Mouse (Mus musculus) testis, postnatal 10 days (tissue): ENCODE results near the gene Rasgef1b.
A peak's percentile ranks its signal among the peaks of the same experiment; 100 is the strongest.

ENCODE experiments used
- DNase-seq: peaks from one replicate; pipeline ENCODE4 v3.0.0; 2021; ENCODE audit warnings: low spot score

The Rasgef1b gene

DNA sequence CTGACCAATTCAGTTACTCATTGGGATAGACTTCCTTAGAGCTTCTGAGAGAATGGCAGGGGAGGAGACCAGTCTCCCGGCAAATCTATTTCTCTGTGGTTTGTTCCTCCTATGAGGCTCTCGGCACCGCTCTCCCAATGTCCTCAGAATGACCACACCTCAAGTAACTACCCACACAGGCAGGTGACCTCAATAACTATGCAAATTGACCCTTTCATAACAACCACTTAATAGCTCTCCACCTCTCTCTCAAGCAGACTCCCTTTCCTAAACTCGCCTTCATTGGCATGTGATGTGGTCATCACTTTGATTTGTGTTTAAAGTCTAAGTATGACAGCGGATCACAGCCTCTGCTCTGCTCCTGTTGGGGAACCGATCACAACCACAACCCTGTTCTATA lies 281.4 kb downstream of the Rasgef1b start:
- peak; percentile 7 for DNase-seq

DNA sequence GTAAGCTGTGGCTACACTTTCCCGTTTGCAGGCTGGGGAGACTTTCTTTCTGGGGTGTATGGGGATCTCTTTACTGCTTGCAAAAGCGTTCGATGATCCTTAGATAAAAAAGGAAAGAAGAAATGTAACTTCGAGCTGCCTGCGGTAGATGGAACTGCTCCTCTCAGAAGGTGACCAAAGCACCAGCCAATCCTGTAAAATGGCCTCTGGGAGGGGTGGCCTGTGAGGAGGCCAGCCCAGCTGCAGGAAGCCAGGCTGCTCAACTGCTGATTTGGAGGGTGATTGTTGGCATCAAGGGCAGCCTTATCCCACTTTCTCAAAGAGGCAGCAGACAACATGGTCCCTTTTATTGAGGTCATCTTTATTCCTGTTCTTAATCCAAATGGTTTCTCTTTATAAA lies 283.6 kb downstream of the Rasgef1b start:
- DNase-seq = peak; percentile 53

- no peak for DNase-seq
Observed at GRCm38 (mm10) chr5:99444777-99445176, 284.1 kb downstream of the Rasgef1b start.

DNA sequence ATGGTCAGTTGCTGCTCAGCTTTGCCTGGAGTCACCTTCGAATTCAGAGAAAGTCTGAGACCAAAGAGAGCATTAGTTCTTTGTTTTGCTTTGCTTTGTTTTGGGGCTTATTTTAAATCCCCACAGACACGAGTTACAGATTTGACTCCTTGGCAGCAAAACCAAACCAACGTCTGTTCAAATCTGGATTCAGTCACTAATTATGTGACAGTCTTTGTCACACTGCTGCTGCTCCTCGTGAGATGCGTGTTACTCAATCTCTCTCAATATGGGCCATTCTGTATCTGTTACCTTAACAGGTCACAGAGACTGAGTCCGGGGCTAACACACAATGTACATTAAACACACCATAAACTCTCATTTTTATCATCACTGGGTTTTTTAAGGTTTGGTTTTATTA lies 288.8 kb downstream of the Rasgef1b start:
- DNase-seq = no peak

- no peak for DNase-seq
Observed at GRCm38 (mm10) chr5:99438526-99438925, 290.3 kb downstream of the Rasgef1b start.

DNA sequence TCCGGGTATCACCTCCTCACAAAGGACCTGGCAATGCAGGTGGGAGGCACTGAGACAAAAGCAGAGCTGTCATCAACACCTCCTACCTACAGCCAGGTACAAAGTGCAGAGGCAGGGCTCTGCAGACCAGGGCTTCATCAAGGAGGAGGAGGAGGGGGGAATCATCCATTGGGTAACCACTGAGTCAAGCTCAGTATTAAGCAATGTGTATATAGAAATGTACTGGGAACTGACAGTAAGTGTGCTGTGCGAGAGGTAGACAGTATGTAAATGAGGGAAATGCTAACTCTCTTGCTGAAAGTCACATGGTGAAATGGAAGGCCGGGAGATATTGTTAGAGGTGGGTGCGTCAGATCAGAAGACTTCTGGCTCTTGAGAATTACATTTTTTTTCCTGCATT lies 294.6 kb downstream of the Rasgef1b start:
- no peak for DNase-seq

GRCm38 (mm10) chr5:99432471-99432870 lies 296.4 kb downstream of the Rasgef1b start:
- no peak for DNase-seq

- no peak for DNase-seq
Observed at GRCm38 (mm10) chr5:99429273-99429672, 299.6 kb downstream of the Rasgef1b start.

GRCm38 (mm10) chr5:99428648-99429047 lies 300.2 kb downstream of the Rasgef1b start:
- DNase-seq = no peak

- DNase-seq = peak; percentile 57
Observed at GRCm38 (mm10) chr5:99423271-99423670, 305.6 kb downstream of the Rasgef1b start.

GRCm38 (mm10) chr5:99422856-99423255 lies 306.0 kb downstream of the Rasgef1b start:
- DNase-seq = no peak

- DNase-seq = no peak
Observed at GRCm38 (mm10) chr5:99422092-99422491, 306.8 kb downstream of the Rasgef1b start.

DNA sequence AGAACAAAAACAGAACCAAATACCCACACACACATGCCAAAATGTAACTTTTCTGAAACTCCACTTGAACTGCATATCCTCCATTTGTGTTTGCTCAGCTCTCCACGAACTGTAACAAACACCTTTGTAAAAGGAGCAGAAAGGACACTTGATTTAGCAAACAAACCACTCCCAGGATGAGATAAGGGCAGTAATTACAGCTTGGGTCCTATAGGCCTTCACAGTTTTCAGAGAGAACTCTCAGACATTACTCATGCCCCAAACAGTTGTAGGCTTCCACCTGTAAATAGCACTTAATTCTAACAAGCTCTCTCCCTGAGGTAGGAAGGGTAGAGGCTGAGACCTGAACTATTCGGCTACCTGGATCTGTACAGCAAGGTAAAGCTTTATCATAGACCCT lies 309.0 kb downstream of the Rasgef1b start:
- DNase-seq = no peak

- DNase-seq = no peak
Observed at GRCm38 (mm10) chr5:99416902-99417301, 312.0 kb downstream of the Rasgef1b start.

DNA sequence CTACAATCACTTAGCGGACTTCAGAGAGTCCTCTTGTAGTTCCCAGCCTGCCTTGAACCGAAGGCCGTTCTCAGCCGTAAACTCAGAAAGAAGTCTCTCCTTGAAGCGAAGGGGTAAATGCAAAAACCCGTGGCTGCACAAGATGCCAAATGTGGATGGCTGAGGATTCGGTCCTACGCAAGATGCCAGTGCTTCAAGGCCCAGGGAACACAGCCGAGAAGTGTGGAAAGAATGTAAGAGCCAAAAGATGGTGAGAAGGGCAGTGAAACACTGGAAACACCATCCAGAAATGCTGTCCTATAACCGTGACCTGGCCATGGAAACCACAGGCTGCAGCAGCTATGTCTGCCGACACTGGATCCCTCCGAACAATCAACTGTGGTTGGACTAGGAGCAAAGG lies 313.2 kb downstream of the Rasgef1b start:
- no peak for DNase-seq

DNA sequence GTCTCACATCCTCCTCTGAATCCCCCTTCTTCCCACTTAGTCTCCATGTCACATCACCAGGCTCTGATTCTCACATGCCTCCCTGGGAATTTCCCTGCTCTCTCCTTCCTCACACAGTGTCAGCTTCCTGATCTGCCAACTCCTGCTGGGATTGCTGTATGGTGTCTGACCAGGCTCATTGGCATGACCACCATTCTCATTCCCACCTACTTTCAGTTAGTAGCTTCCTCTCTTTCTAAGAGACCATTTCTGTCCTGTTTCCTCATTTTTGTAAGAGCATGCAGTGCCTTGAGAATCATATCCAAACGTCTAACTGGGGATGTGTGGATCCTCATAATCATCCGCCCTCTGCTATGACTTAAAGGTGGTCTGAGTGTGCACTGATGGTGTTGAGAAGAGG lies 313.8 kb downstream of the Rasgef1b start:
- no peak for DNase-seq

- DNase-seq = no peak
Observed at GRCm38 (mm10) chr5:99414293-99414692, 314.6 kb downstream of the Rasgef1b start.

DNA sequence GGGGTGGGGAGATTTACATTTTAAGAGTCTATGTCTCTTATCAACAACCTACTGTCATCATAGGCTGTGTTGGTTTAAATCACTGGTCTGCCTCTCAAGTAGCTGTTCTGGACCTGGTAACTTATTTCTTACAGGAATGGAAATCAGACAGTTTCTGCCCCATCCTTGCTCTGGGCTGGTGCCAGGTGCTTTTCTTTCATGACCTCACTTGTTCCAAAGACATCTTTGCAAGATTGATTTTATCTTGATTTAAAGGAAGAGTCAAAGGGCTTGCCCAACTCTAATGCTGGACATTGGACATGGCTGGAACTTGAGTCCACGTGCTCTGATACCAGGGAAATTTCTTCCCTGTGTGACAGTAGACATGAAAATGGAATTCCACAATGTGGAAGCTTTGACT lies 315.0 kb downstream of the Rasgef1b start:
- DNase-seq = no peak

GRCm38 (mm10) chr5:99413391-99413790 lies 315.5 kb downstream of the Rasgef1b start:
- no peak for DNase-seq

- no peak for DNase-seq
Observed at GRCm38 (mm10) chr5:99404403-99405170, 324.3 kb downstream of the Rasgef1b start.

GRCm38 (mm10) chr5:99403325-99403724 lies 325.5 kb downstream of the Rasgef1b start:
- DNase-seq = no peak

DNA sequence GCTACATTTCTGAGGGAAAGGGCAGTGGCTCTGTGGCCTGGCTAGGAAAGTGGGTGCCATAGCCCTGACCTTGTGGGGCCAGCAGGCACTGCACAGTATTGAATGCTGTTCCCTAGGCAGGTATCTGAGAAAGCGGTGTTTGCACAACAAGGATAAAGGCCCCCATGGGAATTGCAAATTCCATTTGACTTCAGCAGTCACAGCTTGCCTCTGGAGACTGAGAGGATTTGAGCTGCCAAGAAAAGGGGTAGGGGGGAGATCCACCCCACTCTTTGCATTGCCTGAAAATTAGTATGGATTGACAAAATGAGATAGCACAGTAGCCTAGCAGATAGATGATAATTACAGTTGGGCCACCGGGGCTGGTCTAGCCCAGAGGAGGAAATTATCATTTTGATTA lies 326.1 kb downstream of the Rasgef1b start:
- DNase-seq = no peak

GRCm38 (mm10) chr5:99402297-99402696 lies 326.6 kb downstream of the Rasgef1b start:
- no peak for DNase-seq
